Mouse (Mus musculus): ENCODE measurements around the gene Gpatch11. TPM values are rescaled to one million over a fixed set of nuclear protein-coding genes. Genes with fewer than 3 reads are reported as not detected.

Gene Gpatch11
- polyA plus RNA-seq, 1 experiment from 2014 or later, result 52.4 TPM

Other genes starting within 250 kb of the Gpatch11 start
- 5.7 and 5.8 TPM in 2 replicates for gene Strn, start 98.4 kb upstream of the Gpatch11 start, polyA plus RNA-seq (2015; fragmentation: Nextera tagmentation; extraction: Ambion mirVana)
- 20.3 and 23.1 TPM in 2 replicates for gene Heatr5b, start 203 bp upstream of the Gpatch11 start, polyA plus RNA-seq (2015; fragmentation: Nextera tagmentation; extraction: Ambion mirVana)
- 2.3 and 3.1 TPM in 2 replicates for gene Eif2ak2, start 47.0 kb downstream of the Gpatch11 start, polyA plus RNA-seq (2015; fragmentation: Nextera tagmentation; extraction: Ambion mirVana)
- not detected in 2 replicates for gene Sult6b1, start 71.4 kb downstream of the Gpatch11 start, polyA plus RNA-seq (2015; fragmentation: Nextera tagmentation; extraction: Ambion mirVana)
- 98.1 and 110 TPM in 2 replicates for gene Cebpzos, start 80.9 kb downstream of the Gpatch11 start, polyA plus RNA-seq (2015; fragmentation: Nextera tagmentation; extraction: Ambion mirVana)
- 56.5 and 64.3 TPM in 2 replicates for gene Cebpz, start 101.5 kb downstream of the Gpatch11 start, polyA plus RNA-seq (2015; fragmentation: Nextera tagmentation; extraction: Ambion mirVana)
- gene Ndufaf7, start 101.6 kb downstream of the Gpatch11 start, polyA plus RNA-seq (2015; fragmentation: Nextera tagmentation; extraction: Ambion mirVana), result 65.6 and 65.7 TPM in 2 replicates
- gene Prkd3, start 185.2 kb downstream of the Gpatch11 start, polyA plus RNA-seq (2015; fragmentation: Nextera tagmentation; extraction: Ambion mirVana), result 29.2 and 30.1 TPM in 2 replicates
- 12.2 and 13.7 TPM in 2 replicates for gene Qpct, start 216.3 kb downstream of the Gpatch11 start, polyA plus RNA-seq (2015; fragmentation: Nextera tagmentation; extraction: Ambion mirVana)

Data from forebrain, embryonic 15.5 days (tissue).